Mouse (Mus musculus) urinary bladder, postnatal 14 days (tissue): ENCODE results near the gene Cbl.

Experiments
- DNase-seq: peaks from one replicate; pipeline ENCODE4 v3.0.0; 2021; ENCODE audit warnings: low spot score

The Cbl gene

GRCm38 (mm10) chr9:44104881-44105280, 129.0 kb downstream of the Cbl start:
- DNase-seq: no peak

GRCm38 (mm10) chr9:44101490-44101889, 132.4 kb downstream of the Cbl start, which contains the start of gene Mfrp:
Mfrp (plus strand) TSS chr9:44101729.
- DNase-seq: no peak

GRCm38 (mm10) chr9:44096536-44096935, 137.3 kb downstream of the Cbl start:
- no peak for DNase-seq

GRCm38 (mm10) chr9:44095781-44096180, 138.1 kb downstream of the Cbl start:
- DNase-seq: no peak

- DNase-seq: no peak
Observed at GRCm38 (mm10) chr9:44094737-44095136, 139.1 kb downstream of the Cbl start.

- peak; percentile 79 for DNase-seq
Observed at GRCm38 (mm10) chr9:44093612-44094503, 140.0 kb downstream of the Cbl start.
